Mouse (Mus musculus) stomach, embryonic 16.5 days (tissue): Measurements from ENCODE around the gene Nfia. TPM values are rescaled to one million over a fixed set of nuclear protein-coding genes. Genes with fewer than 3 reads are reported as not detected.
A peak's percentile ranks its signal among the peaks of the same experiment; 100 is the strongest.

Experiments
- ATAC-seq: fragments of 200-750 bp; cut with Nextera tagmentation; 2 replicates; pipeline ENCODE4 v1.8.0; 2017; ENCODE audit warnings: moderate number of reproducible peaks, moderate TSS enrichment; ENCODE audit not compliant: insufficient read depth, low FRiP score
- H3K27ac ChIP-seq: fragments of 300-500 bp; sonication (generic); 2 replicates; pipeline ENCODE4 v1.5.1; 2014; ENCODE audit warnings: low read length
- H3K27me3 ChIP-seq: fragments of 300-500 bp; sonication (generic); 2 replicates; pipeline ENCODE4 v1.6.1; 2014; ENCODE audit warnings: low read length, control low read depth, mixed read lengths; ENCODE audit not compliant: control insufficient read depth, insufficient read depth
- H3K36me3 ChIP-seq: fragments of 300-500 bp; sonication (generic); 2 replicates; pipeline ENCODE4 v1.6.1; 2014; ENCODE audit warnings: low read length; ENCODE audit not compliant: control insufficient read depth, insufficient read depth
- H3K4me1 ChIP-seq: fragments of 300-500 bp; sonication (generic); 2 replicates; pipeline ENCODE4 v1.6.1; 2014; ENCODE audit warnings: low read length, control low read depth, mixed read lengths; ENCODE audit not compliant: control insufficient read depth, insufficient read depth
- H3K4me2 ChIP-seq: fragments of 300-500 bp; sonication (generic); 2 replicates; pipeline ENCODE4 v1.6.1; 2014; ENCODE audit warnings: low read depth, low read length, mixed read lengths
- H3K4me3 ChIP-seq: fragments of 300-500 bp; sonication (generic); replicated peaks from 2 replicates; pipeline ENCODE4 v1.5.1; 2014; ENCODE audit warnings: mild to moderate bottlenecking, low read length
- H3K9ac ChIP-seq: fragments of 300-500 bp; sonication (generic); 2 replicates; pipeline ENCODE4 v1.6.1; 2014; ENCODE audit warnings: low read length
- H3K9me3 ChIP-seq: fragments of 300-500 bp; sonication (generic); replicated peaks from 2 replicates; pipeline ENCODE4 v1.6.1; 2016; ENCODE audit warnings: low read length, control low read depth; ENCODE audit not compliant: control insufficient read depth
- WGBS: fragments of 180-500 bp; shearing (Covaris S2); extraction: QIAGEN DNeasy Blood & Tissue Kit; methylation state at CpG from one replicate; pipeline ENCODE4 v1.1.7; 2014; 5-methylcytosine and 5-hydroxymethylcytosine counted together
- polyA plus RNA-seq: library from polyadenylated mRNA; unstranded; fragments of >200 nt; fragmentation: Nextera tagmentation; extraction: Ambion mirVana; gene quantifications from 2 replicates; pipeline ENCODE4 v1.2.1, GENCODE M21; 2015

The Nfia gene
- polyA plus RNA-seq, 1 experiment from 2014 or later, result 45.1 TPM

DNA sequence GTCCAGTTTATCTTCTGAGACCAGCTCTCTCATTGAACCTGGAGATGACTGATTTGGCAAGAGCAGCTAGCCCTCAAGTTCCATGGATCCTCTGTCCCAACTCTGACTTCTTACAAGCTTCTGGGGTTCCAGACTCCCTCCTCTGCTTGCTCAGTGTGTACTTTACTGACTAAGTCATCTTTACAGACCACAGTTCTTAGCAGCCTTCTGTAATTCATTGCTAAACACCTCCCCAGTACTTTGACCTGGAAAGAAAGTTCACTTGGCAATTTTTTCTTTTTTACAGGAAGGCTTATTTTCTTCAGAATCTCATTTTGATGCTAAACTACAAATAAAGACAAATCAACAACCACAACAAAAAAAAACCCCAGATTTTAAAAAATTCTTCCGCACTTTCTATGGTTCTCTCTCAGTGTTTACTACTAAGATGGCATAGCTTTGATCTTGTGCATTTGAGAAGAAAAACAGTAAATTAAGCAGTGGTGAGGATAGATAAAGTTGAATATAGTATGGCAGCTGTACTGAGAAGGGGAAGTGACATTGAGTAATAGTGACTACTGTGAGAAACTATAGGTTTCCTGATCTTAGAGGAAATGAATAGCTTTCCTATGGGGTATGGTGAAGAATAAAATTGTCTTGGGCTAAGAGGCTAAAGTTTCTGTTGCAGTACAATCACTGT is 213.7 kb downstream of the Nfia start:
- Histone ChIP-seq H3K27me3 (no peaks in the 10 kb centered on the region), H3K4me1 (peaks cover 8% of the 10 kb centered on the region), H3K4me3 (no peak overlapping the region), H3K9ac (no peak overlapping the region), H3K27ac (no peak overlapping the region), H3K9me3 (no peaks in the 10 kb centered on the region), H3K36me3 (no peaks in the 10 kb centered on the region), H3K4me2 (no peak overlapping the region)
- WGBS, result 87% methylated on average over 1 of the region's 1 CpGs
- no peak for ATAC-seq

- no peak for ATAC-seq
Measured at GRCm38 (mm10) chr4:97986735-97987075, 214.2 kb downstream of the Nfia start.

GRCm38 (mm10) chr4:97988703-97989102 is 216.2 kb downstream of the Nfia start:
- Histone ChIP-seq H3K4me2 (no peak overlapping the region), H3K27me3 (no peaks in the 10 kb centered on the region), H3K9me3 (no peaks in the 10 kb centered on the region), H3K9ac (no peak overlapping the region), H3K27ac (no peak overlapping the region; the same call in 1 of the 2 replicates), H3K36me3 (no peaks in the 10 kb centered on the region), H3K4me1 (peaks cover 11% of the 10 kb centered on the region), H3K4me3 (no peak overlapping the region)
- ATAC-seq, result no peak
- WGBS, result 76% methylated on average over 5 of the region's 5 CpGs

More at GRCm38 (mm10) chr4:97986735-97987075, 214.2 kb downstream of the Nfia start:
- Histone ChIP-seq H3K27ac (no peak overlapping the region), H3K4me1 (peaks cover 11% of the 10 kb centered on the region), H3K9me3 (no peaks in the 10 kb centered on the region), H3K36me3 (no peaks in the 10 kb centered on the region), H3K4me3 (no peak overlapping the region), H3K4me2 (no peak overlapping the region), H3K27me3 (no peaks in the 10 kb centered on the region), H3K9ac (no peak overlapping the region)
- WGBS, result 72% methylated on average over 4 of the region's 4 CpGs

GRCm38 (mm10) chr4:97990431-97990830 is 217.9 kb downstream of the Nfia start:
- no peaks in the 10 kb centered on the region for H3K9me3 ChIP-seq
- peak; percentile 58; the same call in 1 of the 2 replicates for ATAC-seq
- no peak overlapping the region for H3K9ac ChIP-seq
- no peaks in the 10 kb centered on the region for H3K36me3 ChIP-seq
- H3K27ac ChIP-seq, result peak overlapping the region; percentile 75
- H3K27me3 ChIP-seq, result no peaks in the 10 kb centered on the region
- H3K4me2 ChIP-seq, result no peak overlapping the region
- H3K4me1 ChIP-seq, result peaks cover 11% of the 10 kb centered on the region
- H3K4me3 ChIP-seq, result no peak overlapping the region
- WGBS, result 27% methylated on average over 5 of the region's 5 CpGs

DNA sequence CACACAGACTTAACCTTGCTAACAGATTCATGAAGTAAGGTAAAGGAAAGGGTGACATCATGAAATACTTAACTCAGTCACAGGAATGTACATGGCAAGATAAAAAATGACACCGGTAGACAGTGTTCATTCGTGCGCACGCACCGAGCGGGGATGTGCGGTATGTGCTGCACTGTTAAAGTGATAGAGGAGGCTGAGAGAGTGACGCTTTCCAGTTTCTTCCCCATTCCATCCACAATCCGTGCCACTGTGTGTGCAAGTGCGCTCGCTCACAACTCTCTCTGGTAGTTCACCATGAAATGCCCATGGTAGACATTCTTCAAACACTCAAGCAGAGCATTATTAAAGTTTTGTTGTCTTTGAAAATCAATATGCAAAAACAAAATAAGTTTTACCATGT is 218.9 kb downstream of the Nfia start:
- ATAC-seq, result no peak
- H3K27ac ChIP-seq, result no peak overlapping the region
- WGBS, result 91% methylated on average over 11 of the region's 11 CpGs

GRCm38 (mm10) chr4:97991880-97992279 is 219.3 kb downstream of the Nfia start:
- Histone ChIP-seq H3K4me2 (no peak overlapping the region), H3K9ac (no peak overlapping the region), H3K4me3 (no peak overlapping the region), H3K27ac (no peak overlapping the region), H3K27me3 (no peaks in the 10 kb centered on the region), H3K9me3 (no peaks in the 10 kb centered on the region), H3K4me1 (peaks cover 11% of the 10 kb centered on the region), H3K36me3 (no peaks in the 10 kb centered on the region)
- ATAC-seq, result no peak
- 54% methylated on average over 3 of the region's 3 CpGs for WGBS

More for the DNA sequence above, 218.9 kb downstream of the Nfia start:
- no peaks in the 10 kb centered on the region for H3K36me3 ChIP-seq
- no peak overlapping the region for H3K4me2 ChIP-seq
- H3K4me1 ChIP-seq, result peaks cover 11% of the 10 kb centered on the region
- H3K9me3 ChIP-seq, result no peaks in the 10 kb centered on the region
- no peak overlapping the region for H3K4me3 ChIP-seq
- no peaks in the 10 kb centered on the region for H3K27me3 ChIP-seq
- no peak overlapping the region for H3K9ac ChIP-seq

- no peak for ATAC-seq
- 0 out of 2 replicates have a peak, but pooled peaks cover 3% of the 10 kb centered on the region for H3K4me1 ChIP-seq
- no peaks in the 10 kb centered on the region for H3K27me3 ChIP-seq
- no peaks in the 10 kb centered on the region for H3K9me3 ChIP-seq
- WGBS, result 79% methylated on average over 8 of the region's 8 CpGs
- H3K36me3 ChIP-seq, result no peaks in the 10 kb centered on the region
- no peak overlapping the region for H3K4me3 ChIP-seq
- H3K4me2 ChIP-seq, result no peak overlapping the region
- no peak overlapping the region for H3K9ac ChIP-seq
- H3K27ac ChIP-seq, result no peak overlapping the region
Measured at GRCm38 (mm10) chr4:97995911-97996712, 223.6 kb downstream of the Nfia start.

- Histone ChIP-seq H3K4me2 (no peak overlapping the region), H3K9me3 (no peaks in the 10 kb centered on the region), H3K27me3 (no peaks in the 10 kb centered on the region), H3K9ac (no peak overlapping the region), H3K4me3 (no peak overlapping the region), H3K27ac (no peak overlapping the region), H3K4me1 (peaks cover 4% of the 10 kb centered on the region), H3K36me3 (no peaks in the 10 kb centered on the region)
- 67% methylated on average over 11 of the region's 11 CpGs for WGBS
- ATAC-seq, result no peak
Measured at GRCm38 (mm10) chr4:97997151-97997817, 224.8 kb downstream of the Nfia start.

DNA sequence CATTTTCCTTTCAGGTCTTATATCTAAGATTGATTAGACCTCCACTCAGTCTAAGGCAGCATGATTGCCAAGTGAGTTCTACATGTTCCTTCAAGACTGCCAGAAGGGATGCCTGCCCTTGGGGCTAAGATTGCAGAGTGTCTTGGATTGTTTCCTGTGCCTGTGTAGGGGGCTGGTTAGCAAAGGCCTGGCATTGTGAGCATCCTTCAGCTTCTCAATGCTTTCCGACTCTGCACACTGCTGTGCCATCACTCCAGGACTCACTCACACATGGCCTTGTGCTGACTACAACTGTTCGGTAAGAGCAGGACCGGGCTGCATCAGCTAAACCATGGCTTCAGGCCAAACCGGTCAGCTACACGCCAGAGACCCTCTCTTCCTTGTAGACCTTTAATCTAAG is 229.7 kb downstream of the Nfia start:
- Histone ChIP-seq H3K27me3 (no peaks in the 10 kb centered on the region), H3K9ac (no peak overlapping the region), H3K36me3 (no peaks in the 10 kb centered on the region), H3K4me2 (no peak overlapping the region), H3K9me3 (no peaks in the 10 kb centered on the region), H3K4me1 (peaks cover 34% of the 10 kb centered on the region), H3K27ac (peak overlapping the region; percentile 97; the same call in 1 of the 2 replicates), H3K4me3 (no peak overlapping the region)
- 59% methylated on average over 5 of the region's 5 CpGs for WGBS
- no peak for ATAC-seq
